Mouse (Mus musculus): Measurements from ENCODE around the gene Cox4i2. TPM values are rescaled to one million over a fixed set of nuclear protein-coding genes. Genes with fewer than 3 reads are reported as not detected.

Cox4i2 gene
- polyA plus RNA-seq, 1 experiment from 2014 or later = 1.1 TPM

DNA sequence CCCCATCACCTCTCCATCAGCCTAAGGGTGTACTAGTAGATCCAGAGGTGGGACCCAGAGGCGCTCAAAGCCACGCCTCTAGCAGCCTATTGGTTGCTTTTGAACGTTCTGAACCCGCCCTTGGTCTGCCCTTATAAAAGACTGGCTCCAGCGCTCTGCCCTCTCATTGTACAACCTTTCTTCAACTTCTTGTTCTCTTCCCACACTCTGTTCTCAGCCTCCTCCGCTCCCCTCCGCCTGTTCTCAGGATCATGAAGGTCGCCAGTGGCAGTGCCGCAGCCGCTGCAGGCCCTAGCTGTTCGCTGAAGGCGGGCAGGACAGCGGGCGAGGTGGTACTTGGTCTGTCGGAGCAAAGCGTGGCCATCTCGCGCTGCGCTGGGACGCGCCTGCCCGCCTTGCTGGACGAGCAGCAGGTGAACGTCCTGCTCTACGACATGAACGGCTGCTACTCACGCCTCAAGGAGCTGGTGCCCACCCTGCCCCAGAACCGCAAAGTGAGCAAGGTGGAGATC is 17.8 kb upstream of the Cox4i2 start, which contains the start of gene Id1:
Id1 (plus strand) TSS at position 162 of the 512 bp plus-strand sequence.
- Histone ChIP-seq H3K27me3 (peaks cover 38% of the 10 kb centered on the region), H3K4me3 (replicated peaks) (peak within 1 kb of the TSS; percentile 65), H3K4me1 (replicated peaks) (peaks cover 80% of the 10 kb centered on the region), H3K9me3 (replicated peaks) (no peaks in the 10 kb centered on the region), H3K36me3 (replicated peaks) (no peaks in the 10 kb centered on the region), H3K4me2 (peak within 1 kb of the TSS; percentile 92), H3K9ac (peak within 1 kb of the TSS; percentile 62), H3K27ac (replicated peaks) (peak within 1 kb of the TSS; percentile 79)
- peak; percentile 66 for ATAC-seq (ENCODE audit: insufficient read depth)
- WGBS (ENCODE audit: insufficient replicate concordance) = under 1% methylated on average over 28 of the region's 28 CpGs

DNA sequence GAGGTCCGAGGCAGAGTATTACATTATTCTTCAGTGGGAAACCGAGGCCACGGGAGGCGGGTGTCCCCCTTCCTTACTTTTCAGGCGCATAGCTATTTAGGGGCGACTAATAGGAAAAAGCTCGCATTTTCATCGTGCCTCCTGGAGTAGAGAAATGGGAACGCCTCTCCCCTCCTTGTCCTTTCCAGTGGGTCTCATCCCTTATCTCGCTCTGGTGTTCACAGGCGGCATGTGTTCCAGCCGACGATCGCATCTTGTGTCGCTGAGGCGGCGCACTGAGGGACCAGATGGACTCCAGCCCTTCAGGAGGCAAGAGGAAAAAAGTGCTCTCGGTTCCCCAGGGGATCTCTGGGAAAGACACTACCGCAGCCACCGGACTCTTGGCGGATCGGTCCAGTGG is 17.2 kb upstream of the Cox4i2 start:
- peak overlapping the region; percentile 65 for H3K4me3 ChIP-seq (replicated peaks)
- peaks cover 86% of the 10 kb centered on the region for H3K4me1 ChIP-seq (replicated peaks)
- ATAC-seq (ENCODE audit: insufficient read depth) = no peak
- H3K9ac ChIP-seq = peak overlapping the region; percentile 62
- peak overlapping the region; percentile 92 for H3K4me2 ChIP-seq
- no peaks in the 10 kb centered on the region for H3K36me3 ChIP-seq (replicated peaks)
- peaks cover 37% of the 10 kb centered on the region for H3K27me3 ChIP-seq
- WGBS (ENCODE audit: insufficient replicate concordance) = under 1% methylated on average over 22 of the region's 22 CpGs
- H3K9me3 ChIP-seq (replicated peaks) = no peaks in the 10 kb centered on the region
- peak overlapping the region; percentile 79 for H3K27ac ChIP-seq (replicated peaks)

DNA sequence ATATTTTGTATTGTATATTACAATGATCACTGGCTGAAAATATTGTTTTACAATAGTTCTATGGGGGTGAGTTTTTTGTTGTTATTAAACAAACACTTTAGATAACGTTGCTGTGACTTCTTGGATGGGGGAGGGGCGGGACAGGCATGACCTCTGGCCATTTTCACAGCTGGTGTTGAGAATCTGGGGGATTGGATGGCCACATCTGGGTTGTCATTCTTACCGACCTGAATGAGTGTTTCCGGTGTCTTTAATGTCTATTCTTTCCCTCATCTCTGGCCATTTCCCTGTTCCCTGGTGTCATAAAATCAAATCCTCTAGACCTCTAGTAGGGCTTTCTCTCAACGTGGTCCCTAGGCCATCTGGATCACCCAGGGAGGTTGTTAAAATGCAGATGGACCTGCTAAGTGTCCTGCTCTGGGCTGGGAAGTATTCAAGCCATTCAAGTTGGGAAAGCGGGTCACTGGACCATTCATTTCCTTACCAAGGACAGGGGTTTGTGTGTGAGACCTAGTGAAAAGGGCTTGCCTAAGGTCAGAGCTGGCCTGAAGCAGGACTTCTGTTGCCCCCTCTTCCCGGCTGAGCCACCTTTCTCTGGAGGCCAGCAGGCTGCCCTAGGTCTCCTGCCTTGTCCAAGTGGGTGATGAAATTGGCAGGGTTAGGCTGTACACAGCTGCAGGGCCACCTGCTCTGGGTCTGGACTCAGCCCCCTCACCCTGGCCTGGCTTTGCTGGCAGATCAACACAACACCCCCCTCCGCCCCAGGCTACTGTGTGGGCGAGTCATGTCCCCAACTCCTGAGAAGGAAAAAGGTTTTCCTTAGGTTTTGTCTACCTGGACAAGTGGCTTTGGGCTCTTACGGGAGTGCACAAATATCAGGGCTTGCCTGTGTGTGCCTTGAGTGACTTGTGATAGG is 16.4 kb upstream of the Cox4i2 start:
- Histone ChIP-seq H3K4me2 (peak overlapping the region; percentile 92), H3K4me1 (replicated peaks) (peaks cover 94% of the 10 kb centered on the region), H3K27me3 (peaks cover 34% of the 10 kb centered on the region), H3K9ac (peak overlapping the region; percentile 48), H3K4me3 (replicated peaks) (peak overlapping the region; percentile 65), H3K9me3 (replicated peaks) (no peaks in the 10 kb centered on the region), H3K36me3 (replicated peaks) (no peaks in the 10 kb centered on the region), H3K27ac (replicated peaks) (peak overlapping the region; percentile 79)
- ATAC-seq (ENCODE audit: insufficient read depth) = no peak
- 14% methylated on average over 10 of the region's 10 CpGs for WGBS (ENCODE audit: insufficient replicate concordance)

DNA sequence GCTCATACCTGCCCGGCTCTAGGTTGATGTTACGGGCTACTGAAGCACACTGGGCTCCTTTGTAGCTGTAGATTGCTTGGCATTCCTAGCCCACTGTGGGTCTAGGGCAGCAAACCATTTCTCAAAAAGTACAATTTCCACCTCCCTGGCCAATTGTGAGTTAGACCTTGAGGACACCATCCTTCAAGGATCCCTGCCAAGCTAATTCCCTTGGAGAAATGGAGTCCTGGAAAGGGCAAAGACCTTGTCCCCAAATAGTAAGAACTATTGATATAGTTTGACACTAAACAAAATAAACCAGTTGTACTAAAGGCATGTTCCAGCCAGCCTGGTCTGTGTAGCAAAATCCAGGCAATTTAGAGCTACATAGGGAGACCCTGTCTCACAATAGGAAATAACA is 15.6 kb upstream of the Cox4i2 start:
- Histone ChIP-seq H3K36me3 (replicated peaks) (no peaks in the 10 kb centered on the region), H3K4me3 (replicated peaks) (peak overlapping the region; percentile 65), H3K27me3 (peaks cover 34% of the 10 kb centered on the region), H3K4me2 (peak overlapping the region; percentile 92), H3K9me3 (replicated peaks) (no peaks in the 10 kb centered on the region), H3K4me1 (replicated peaks) (peaks cover 98% of the 10 kb centered on the region), H3K9ac (peak overlapping the region; percentile 48), H3K27ac (replicated peaks) (peak overlapping the region; percentile 79)
- 52% methylated on average over 2 of the region's 2 CpGs for WGBS (ENCODE audit: insufficient replicate concordance)
- no peak for ATAC-seq (ENCODE audit: insufficient read depth)

DNA sequence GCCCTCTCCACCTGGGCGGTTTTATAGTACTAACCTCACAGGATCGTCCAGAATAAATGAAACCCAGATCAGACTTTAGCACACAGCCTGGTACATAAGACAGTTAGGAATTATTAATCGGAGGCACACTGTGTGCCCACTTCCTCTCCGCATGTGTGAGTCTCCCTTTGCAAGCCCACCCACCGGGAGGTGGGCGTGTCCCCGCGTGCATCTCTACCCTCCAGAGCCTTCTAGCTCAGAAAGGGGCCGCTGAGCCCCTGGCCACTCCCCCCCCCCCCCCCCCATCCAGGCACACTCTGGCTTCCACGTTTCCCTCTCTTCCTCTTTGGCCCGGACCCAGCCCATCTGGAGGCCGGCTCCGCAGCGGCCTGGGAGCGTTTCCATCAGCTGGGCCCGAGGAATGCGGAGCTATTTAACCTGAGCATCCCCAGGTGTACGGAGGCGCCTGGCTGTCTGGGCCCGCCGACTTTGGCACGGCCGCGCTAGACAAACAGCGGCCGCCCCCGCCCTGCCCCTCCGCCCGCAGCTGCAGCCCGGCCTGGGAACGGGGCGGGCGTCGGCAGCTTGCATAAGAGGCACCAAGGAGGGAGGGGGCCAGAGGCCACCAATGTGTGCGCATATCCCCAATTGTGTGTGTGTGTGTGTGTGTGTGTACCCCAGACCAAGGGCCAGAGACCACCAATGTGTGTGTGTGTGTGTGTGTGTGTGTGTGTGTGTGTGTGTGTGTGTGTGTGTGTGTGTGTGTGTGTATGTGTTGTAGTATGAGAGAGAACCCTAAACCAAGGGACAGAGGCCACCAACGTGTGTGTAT is 14.7 kb upstream of the Cox4i2 start:
- Histone ChIP-seq H3K36me3 (replicated peaks) (no peaks in the 10 kb centered on the region), H3K27ac (replicated peaks) (peak overlapping the region; percentile 79), H3K4me2 (peak overlapping the region; percentile 92), H3K9ac (peak overlapping the region; percentile 57), H3K4me1 (replicated peaks) (peaks cover 89% of the 10 kb centered on the region), H3K4me3 (replicated peaks) (peak overlapping the region; percentile 65), H3K9me3 (replicated peaks) (no peaks in the 10 kb centered on the region), H3K27me3 (peaks cover 27% of the 10 kb centered on the region)
- ATAC-seq (ENCODE audit: insufficient read depth) = peak; percentile 56
- 1% methylated on average over 36 of the region's 36 CpGs for WGBS (ENCODE audit: insufficient replicate concordance)

DNA sequence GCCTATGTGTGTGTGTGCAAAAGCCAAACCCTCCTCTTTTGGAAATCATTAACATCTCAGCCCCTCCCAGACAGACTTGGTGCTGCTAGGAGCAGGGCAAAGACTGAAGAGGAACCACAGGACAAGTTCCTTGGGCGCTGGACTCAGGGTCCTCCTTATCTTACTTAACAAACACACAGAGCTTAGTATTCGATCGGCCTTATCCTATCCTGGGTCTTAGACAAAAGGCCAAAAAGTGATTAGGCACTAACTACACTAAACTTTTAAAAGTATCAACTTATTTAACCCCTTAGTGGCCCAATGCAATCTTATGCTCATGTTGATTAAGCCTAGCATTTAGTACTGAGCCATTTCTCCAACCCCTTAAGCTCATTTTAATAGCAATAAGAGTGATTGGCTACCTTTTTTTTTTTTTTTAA is 14.1 kb upstream of the Cox4i2 start:
- peak; percentile 71 for ATAC-seq (ENCODE audit: insufficient read depth)
- H3K36me3 ChIP-seq (replicated peaks) = no peaks in the 10 kb centered on the region
- H3K9me3 ChIP-seq (replicated peaks) = no peaks in the 10 kb centered on the region
- H3K27me3 ChIP-seq = peaks cover 22% of the 10 kb centered on the region
- H3K9ac ChIP-seq = peak overlapping the region; percentile 25; the same call in 1 of the 2 replicates
- H3K4me1 ChIP-seq (replicated peaks) = peaks cover 84% of the 10 kb centered on the region
- WGBS (ENCODE audit: insufficient replicate concordance) = 1% methylated on average over 3 of the region's 3 CpGs
- peak overlapping the region; percentile 92 for H3K4me2 ChIP-seq
- peak overlapping the region; percentile 65; the same call in 1 of the 2 replicates for H3K4me3 ChIP-seq (replicated peaks)
- H3K27ac ChIP-seq (replicated peaks) = peak overlapping the region; percentile 79

DNA sequence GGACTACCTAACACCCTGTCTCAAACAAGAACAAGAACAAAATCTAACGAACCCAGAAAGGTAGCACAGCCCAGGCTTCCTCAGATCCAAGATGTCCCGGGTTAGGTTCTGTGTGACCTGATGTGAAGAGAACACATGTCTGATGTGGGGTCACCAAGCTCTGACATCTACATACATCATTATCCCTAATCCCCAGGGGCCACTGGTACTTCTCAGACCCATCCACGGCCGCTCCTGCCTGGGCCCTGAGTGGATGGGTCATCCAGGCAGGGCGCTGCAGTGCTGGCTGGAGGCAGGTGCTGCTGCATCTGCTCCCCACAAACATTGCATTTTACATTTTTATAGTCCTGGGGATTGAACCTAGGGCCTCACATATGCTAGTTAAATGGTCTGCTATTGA is 13.5 kb upstream of the Cox4i2 start:
- Histone ChIP-seq H3K9me3 (replicated peaks) (no peaks in the 10 kb centered on the region), H3K4me2 (peak overlapping the region; percentile 92), H3K4me3 (replicated peaks) (no peak overlapping the region), H3K36me3 (replicated peaks) (no peaks in the 10 kb centered on the region), H3K27ac (replicated peaks) (peak overlapping the region; percentile 79), H3K27me3 (peaks cover 15% of the 10 kb centered on the region), H3K9ac (peak overlapping the region; percentile 25; the same call in 1 of the 2 replicates), H3K4me1 (replicated peaks) (peaks cover 77% of the 10 kb centered on the region)
- 56% methylated on average over 5 of the region's 5 CpGs for WGBS (ENCODE audit: insufficient replicate concordance)
- no peak for ATAC-seq (ENCODE audit: insufficient read depth)

DNA sequence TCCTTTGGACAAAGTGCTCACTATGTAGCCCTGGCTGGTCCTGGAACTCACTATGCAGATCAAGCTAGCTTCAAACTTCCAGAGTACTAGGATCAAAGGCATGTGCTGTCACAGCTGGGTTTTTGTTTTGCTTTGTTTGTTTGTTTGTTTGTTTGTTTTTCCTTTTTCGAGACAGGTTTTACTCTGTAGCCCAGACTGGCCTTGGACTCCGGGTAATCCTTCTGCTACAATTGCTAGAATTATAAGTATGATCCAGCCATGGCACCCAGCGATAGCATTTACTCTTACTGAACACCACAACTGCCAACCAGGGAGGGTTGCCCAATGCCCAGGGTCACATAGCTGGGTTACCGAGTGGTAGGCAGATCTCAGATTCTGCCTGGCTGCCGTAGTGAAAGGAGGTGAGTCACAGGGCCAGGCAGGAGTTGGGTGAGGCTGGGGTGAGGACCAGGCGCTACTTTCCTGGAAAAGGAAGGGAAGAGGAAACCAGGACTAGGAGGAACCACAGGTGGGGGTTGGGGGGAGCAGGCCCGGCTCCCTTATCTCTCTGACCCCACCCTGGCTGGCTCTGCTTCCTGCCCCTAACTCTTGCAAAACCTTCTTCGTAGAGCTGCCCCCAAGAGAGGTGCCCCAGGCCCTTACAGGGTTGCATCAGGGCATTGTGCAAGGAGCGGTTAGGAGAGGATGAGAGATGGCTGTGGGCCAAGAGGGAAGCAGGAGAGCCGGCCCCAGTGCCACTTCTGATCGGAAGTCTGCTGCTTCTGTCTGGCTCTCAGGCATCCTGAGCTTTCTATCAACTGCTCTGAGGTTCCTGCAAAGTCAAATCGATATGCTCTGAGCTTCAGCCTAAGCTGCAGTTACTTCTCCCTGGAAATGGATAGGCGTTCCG is 12.6 kb upstream of the Cox4i2 start:
- peak overlapping the region; percentile 42 for H3K4me2 ChIP-seq
- peak overlapping the region; percentile 79 for H3K27ac ChIP-seq (replicated peaks)
- no peaks in the 10 kb centered on the region for H3K9me3 ChIP-seq (replicated peaks)
- peaks cover 6% of the 10 kb centered on the region for H3K27me3 ChIP-seq
- no peak overlapping the region for H3K4me3 ChIP-seq (replicated peaks)
- 0 out of 2 replicates have a peak overlapping the region, but pooled peaks have one; percentile 1 for H3K9ac ChIP-seq
- no peaks in the 10 kb centered on the region for H3K36me3 ChIP-seq (replicated peaks)
- 5% methylated on average over 14 of the region's 14 CpGs for WGBS (ENCODE audit: insufficient replicate concordance)
- peak; percentile 8; the same call in 1 of the 2 replicates for ATAC-seq (ENCODE audit: insufficient read depth)
- peaks cover 68% of the 10 kb centered on the region for H3K4me1 ChIP-seq (replicated peaks)

DNA sequence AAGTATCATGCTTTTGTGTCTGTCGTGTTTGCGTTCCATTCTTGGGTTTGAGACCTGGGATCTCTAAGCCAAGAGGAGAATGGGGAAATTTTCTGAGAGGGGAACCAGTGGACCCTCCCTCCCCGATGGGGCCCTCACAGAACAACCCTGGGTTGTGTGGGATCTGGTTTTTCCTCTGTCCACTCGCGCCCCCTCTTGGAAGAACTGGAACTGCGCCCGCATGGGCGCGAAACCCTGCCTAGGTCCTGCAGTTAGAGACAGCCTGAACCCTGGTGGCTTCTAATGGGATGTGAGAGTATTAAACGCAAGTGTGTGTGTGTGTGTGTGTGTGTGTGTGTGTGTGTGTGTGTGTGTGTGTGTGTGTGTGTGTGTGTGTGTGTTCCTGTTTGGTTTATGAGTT is 11.5 kb upstream of the Cox4i2 start:
- Histone ChIP-seq H3K9me3 (replicated peaks) (no peaks in the 10 kb centered on the region), H3K36me3 (replicated peaks) (no peaks in the 10 kb centered on the region), H3K4me1 (replicated peaks) (peaks cover 58% of the 10 kb centered on the region), H3K27ac (replicated peaks) (peak overlapping the region; percentile 79), H3K4me2 (peak overlapping the region; percentile 42), H3K27me3 (no peaks in the 10 kb centered on the region), H3K9ac (0 out of 2 replicates have a peak overlapping the region, but pooled peaks have one; percentile 1), H3K4me3 (replicated peaks) (no peak overlapping the region)
- WGBS (ENCODE audit: insufficient replicate concordance) = 10% methylated on average over 10 of the region's 10 CpGs
- 0 out of 2 replicates have a peak, but pooled peaks have one; percentile 17 for ATAC-seq (ENCODE audit: insufficient read depth)

All from liver, embryonic 15.5 days (tissue).